Comparison of ENCODE assay signal across 26 mouse cellular contexts in genomic region chr19:11414084-11414483, GRCm38 (mm10). TPM values are rescaled to one million over a fixed set of nuclear protein-coding genes. Genes with fewer than 3 reads are reported as not detected.
A peak's percentile ranks its signal among the peaks of the same experiment; 100 is the strongest.
DNase-seq lines count a peak whose midpoint lies in the region; ATAC-seq and TF ChIP-seq lines count a peak whose summit lies in the region.
"Had no signal": no experiment of that assay in that cellular context is flagged by ENCODE, and none has a peak within 500 bp of the region (broad histone marks: within the 10 kb centered on the region; RNA-seq: fewer than 3 reads in every experiment).

No protein-coding gene starts in this region.

- TF ChIP-seq POLR2A in spleen, adult 2 months (IDR thresholded peaks at IDR 0.05; ENCODE audit: low read depth, low read length), result no peak

- H3K9me3 ChIP-seq in midbrain, embryonic 13.5 days, result no peaks in the 10 kb centered on the region
- H3K9me3 ChIP-seq: embryonic facial prominence, embryonic 12.5 days; forebrain, embryonic 15.5 days; G1E; heart, embryonic 12.5 days; hindbrain, embryonic 10.5 days had no signal

- H3K27ac ChIP-seq in spleen, adult 2 months (ENCODE audit: insufficient read depth, low read length), result peak overlapping the region; percentile 90
- no peak overlapping the region for H3K27ac ChIP-seq in midbrain, embryonic 13.5 days
- H3K27ac ChIP-seq: embryonic facial prominence, embryonic 12.5 days; forebrain, embryonic 15.5 days; heart, adult 2 months; hindbrain, embryonic 10.5 days; hindbrain, embryonic 14.5 days had no signal

- no peak overlapping the region for H3K9ac ChIP-seq in midbrain, embryonic 13.5 days (replicated peaks)
- H3K9ac ChIP-seq: embryonic facial prominence, embryonic 12.5 days; forebrain, embryonic 15.5 days; heart, embryonic 12.5 days; hindbrain, embryonic 14.5 days had no signal

- H3K4me3 ChIP-seq in spleen, adult 2 months (ENCODE audit: extremely low read depth, insufficient read depth, insufficient read length), result 0 out of 2 replicates have a peak overlapping the region, but pooled peaks have one; percentile 3
- no peak overlapping the region for H3K4me3 ChIP-seq in midbrain, embryonic 13.5 days (replicated peaks)
- H3K4me3 ChIP-seq: embryonic facial prominence, embryonic 12.5 days; forebrain, embryonic 15.5 days; heart, adult 2 months; heart, embryonic 12.5 days; hindbrain, embryonic 10.5 days had no signal

- TF ChIP-seq CTCF in spleen, adult 2 months (IDR thresholded peaks at IDR 0.05; ENCODE audit: extremely low read depth, insufficient read depth, insufficient read length, insufficient replicate concordance), result no peak

- peaks cover 11% of the 10 kb centered on the region; the same call in 1 of the 2 replicates for H3K4me1 ChIP-seq in spleen, adult 2 months (ENCODE audit: control insufficient read depth, insufficient read depth, insufficient read length)
- H3K4me1 ChIP-seq in midbrain, embryonic 13.5 days (replicated peaks), result no peaks in the 10 kb centered on the region
- H3K4me1 ChIP-seq: embryonic facial prominence, embryonic 12.5 days; forebrain, embryonic 15.5 days; heart, embryonic 12.5 days; hindbrain, embryonic 10.5 days had no signal

- no peaks in the 10 kb centered on the region for H3K27me3 ChIP-seq in spleen, adult 2 months (ENCODE audit: control insufficient read depth, insufficient read depth, low read length)
- H3K27me3 ChIP-seq in midbrain, embryonic 13.5 days, result no peaks in the 10 kb centered on the region
- H3K27me3 ChIP-seq: embryonic facial prominence, embryonic 12.5 days; forebrain, embryonic 15.5 days; heart, embryonic 12.5 days had no signal

- H3K36me3 ChIP-seq in spleen, adult 2 months (ENCODE audit: control insufficient read depth, insufficient read depth, low read length), result peaks cover 5% of the 10 kb centered on the region; the same call in 1 of the 2 replicates
- H3K36me3 ChIP-seq in midbrain, embryonic 13.5 days, result no peaks in the 10 kb centered on the region
- H3K36me3 ChIP-seq: embryonic facial prominence, embryonic 12.5 days; forebrain, embryonic 15.5 days; G1E; heart, embryonic 12.5 days; hindbrain, embryonic 10.5 days had no signal

- WGBS in spleen, adult 2 months, result 53% methylated on average over 1 of the region's 1 CpGs
- WGBS in midbrain, embryonic 13.5 days, result 100% methylated on average over 1 of the region's 1 CpGs

- no peak for DNase-seq in spleen, adult 2 months (ENCODE audit: low read depth in 1 of 2, low spot score in 2 of 2)
- DNase-seq in spleen, postnatal 10 days (ENCODE audit: low spot score in 2 of 2), result no peak
- DNase-seq in CD4-positive helper T cell, adult 2 months (ENCODE audit: low read depth, low spot score), result peak; percentile 65
- DNase-seq in T-cell, adult 2 months (ENCODE audit: low spot score), result peak; percentile 31
- DNase-seq in naive thymus-derived CD4-positive, alpha-beta T cell, adult 2 months (ENCODE audit: low read depth), result peak; percentile 61
- no peak for DNase-seq in adrenal gland, adult 18-20 months (ENCODE audit: low spot score in 2 of 2)
- DNase-seq: adrenal gland, adult 2 months; adrenal gland, postnatal 25 days; cerebellum, adult 11 months; cerebellum, adult 8-10 months; cerebellum, postnatal 14 days; embryo, embryonic 11 days; gastrocnemius, postnatal 10 days; heart, adult 2 months had no signal

- H3K4me2 ChIP-seq in midbrain, embryonic 13.5 days (replicated peaks), result no peak overlapping the region
- H3K4me2 ChIP-seq: embryonic facial prominence, embryonic 12.5 days; forebrain, embryonic 15.5 days; heart, embryonic 12.5 days; hindbrain, embryonic 14.5 days had no signal

- ATAC-seq in midbrain, embryonic 13.5 days, result no peak
- ATAC-seq: forebrain, embryonic 15.5 days had no signal

RNA-seq across cellular contexts. Expression of gene Ms4a4c, which starts 9.5 kb away (rescaled TPM):
- 8.5 and 9.4 TPM in 2 replicates for polyA plus RNA-seq in spleen, adult 2 months (2012; rRNA removed)
- 1 to 10 TPM; 1.5 to 2.9 TPM for total RNA-seq in adrenal gland, adult 18-20 months (2021)
- not detected in 2 replicates for polyA plus RNA-seq in midbrain, embryonic 13.5 days (2015; fragmentation: Nextera tagmentation; extraction: Ambion mirVana)
- total RNA-seq: G1E; gastrocnemius, postnatal 10 days; gastrocnemius, postnatal 4 days; heart, postnatal 25 days had no signal
- polyA plus RNA-seq: C2C12; forebrain, embryonic 11.5 days; G1E; heart, embryonic 12.5 days had no signal

RNA-seq across cellular contexts. Expression of gene Ms4a4b, which starts 29.3 kb away (rescaled TPM):
- polyA plus RNA-seq in spleen, adult 2 months (2012; rRNA removed), result 44.9 and 62.0 TPM in 2 replicates
- 1 to 10 TPM in 1 of 2 experiments, under 1 TPM in 1; 0.70 to 2.0 TPM for total RNA-seq in adrenal gland, adult 18-20 months (2021)
- not detected in 2 replicates for polyA plus RNA-seq in midbrain, embryonic 13.5 days (2015; fragmentation: Nextera tagmentation; extraction: Ambion mirVana)
- total RNA-seq: gastrocnemius, postnatal 10 days had no signal
- polyA plus RNA-seq: C2C12; embryonic facial prominence, embryonic 12.5 days; forebrain, embryonic 11.5 days; forebrain, embryonic 15.5 days; G1E; heart, embryonic 12.5 days; hindbrain, embryonic 10.5 days; hindbrain, embryonic 14.5 days had no signal

RNA-seq across cellular contexts. Expression of gene Ms4a4a, which starts 38.8 kb away (rescaled TPM):
- polyA plus RNA-seq in spleen, adult 2 months (2012; rRNA removed), result 0.45 and 0.83 TPM in 2 replicates
- total RNA-seq in adrenal gland, adult 18-20 months (2021), result 10 to 100 TPM; 10.1 to 12.5 TPM
- polyA plus RNA-seq in midbrain, embryonic 13.5 days (2015; fragmentation: Nextera tagmentation; extraction: Ambion mirVana), result 1.5 and 2.1 TPM in 2 replicates
- total RNA-seq: common myeloid progenitor, adult 5-6 weeks; G1E had no signal
- polyA plus RNA-seq: C2C12, G1E had no signal

RNA-seq across cellular contexts. Expression of gene Ms4a6c, which starts 55.1 kb away (rescaled TPM):
- polyA plus RNA-seq in spleen, adult 2 months (2012; rRNA removed), result 8.9 and 12.2 TPM in 2 replicates
- 10 to 100 TPM; 14.6 to 21.3 TPM for total RNA-seq in adrenal gland, adult 18-20 months (2021)
- polyA plus RNA-seq in midbrain, embryonic 13.5 days (2015; fragmentation: Nextera tagmentation; extraction: Ambion mirVana), result 1.9 and 2.0 TPM in 2 replicates
- polyA plus RNA-seq: C2C12 had no signal

Comparison
In these comparisons a context has a peak if more than half of its experiments do, and no peak if none do; other contexts are left out.
1. DNase-seq: peak in CD4-positive helper T cell, adult 2 months (single experiment), T-cell, adult 2 months (single experiment) and naive thymus-derived CD4-positive, alpha-beta T cell, adult 2 months (single experiment); none in spleen, adult 2 months (0 of 2), spleen, postnatal 10 days (0 of 2) and adrenal gland, adult 18-20 months (0 of 2).
2. RNA of gene Ms4a4b, which starts 29.3 kb away (polyA plus RNA-seq): 44.9 to 62.0 TPM in spleen, adult 2 months; not detected in midbrain, embryonic 13.5 days; every median in the first group is over 10 times any median in the second.